ENCODE assay signal across 8 mouse cellular contexts in genomic region chr11:69070590-69071222, GRCm38 (mm10). TPM values are rescaled to one million over a fixed set of nuclear protein-coding genes. Genes with fewer than 3 reads are reported as not detected.
A peak's percentile ranks its signal among the peaks of the same experiment; 100 is the strongest.
DNase-seq lines count a peak whose midpoint lies in the region; ATAC-seq lines count a peak whose summit lies in the region.

Tmem107 (plus strand) TSS chr11:69070806.

- no peaks in the 10 kb centered on the region for H3K79me2 ChIP-seq in macrophage (ENCODE audit: inconsistent target)

- WGBS in hindbrain, embryonic 15.5 days: under 1% methylated on average over 47 of the region's 47 CpGs
- WGBS in macrophage (ENCODE audit: missing documents): under 1% methylated on average over 47 of the region's 47 CpGs

- H3K36me3 ChIP-seq in hindbrain, embryonic 15.5 days: no peaks in the 10 kb centered on the region
- H3K36me3 ChIP-seq in macrophage (ENCODE audit: inconsistent target): no peaks in the 10 kb centered on the region

- H3K27ac ChIP-seq in hindbrain, embryonic 15.5 days (replicated peaks): peak within 1 kb of the TSS; percentile 86
- peak within 1 kb of the TSS; percentile 63 for H3K27ac ChIP-seq in macrophage

- H3K4me1 ChIP-seq in hindbrain, embryonic 15.5 days (replicated peaks): peaks cover 45% of the 10 kb centered on the region

- no peaks in the 10 kb centered on the region for H3K9me3 ChIP-seq in hindbrain, embryonic 15.5 days

- H3K4me3 ChIP-seq in hindbrain, embryonic 15.5 days: peak within 1 kb of the TSS; percentile 65
- H3K4me3 ChIP-seq in macrophage (ENCODE audit: inconsistent target): peak within 1 kb of the TSS; percentile 63

- H3K9ac ChIP-seq in hindbrain, embryonic 15.5 days: peak within 1 kb of the TSS; percentile 74

- H3K27me3 ChIP-seq in hindbrain, embryonic 15.5 days: no peaks in the 10 kb centered on the region

- H3K4me2 ChIP-seq in hindbrain, embryonic 15.5 days: peak within 1 kb of the TSS; percentile 85

- DNase-seq in R1 (ENCODE audit: low read depth, low spot score): peak; percentile 96
- peak; percentile 96 to 97 for DNase-seq in cerebellum, postnatal 25 days
- peak; percentile 91 to 97 for DNase-seq in frontal cortex, postnatal 36 days (ENCODE audit: low spot score in 2 of 2)
- DNase-seq in left cerebral cortex, adult 18-20 months (ENCODE audit: low spot score in 2 of 2): peak; percentile 95 to 96
- DNase-seq in right cerebral cortex, adult 18-20 months: peak; percentile 96
- peak; percentile 82 for DNase-seq in urinary bladder, postnatal 10 days (ENCODE audit: low spot score)

- ATAC-seq in hindbrain, embryonic 15.5 days (ENCODE audit: low FRiP score, low read depth): peak; percentile 88

RNA-seq across cellular contexts. Expression of gene Tmem107, which starts in this region (rescaled TPM):
- 36.6 and 41.7 TPM in 2 replicates for polyA plus RNA-seq in hindbrain, embryonic 15.5 days (2015; fragmentation: Nextera tagmentation; extraction: Ambion mirVana)
- 10 to 100 TPM; 23.6 to 26.8 TPM for total RNA-seq in left cerebral cortex, adult 18-20 months (2021)
- 1 to 10 TPM in 7 of 26 experiments, under 1 TPM in 1, not detected in 18; 0.79 to 3.1 (median 1.5) TPM for total RNA-seq in macrophage (2018; cell fraction: chromatin; rRNA removed)
- total RNA-seq in macrophage (2018; cell fraction: cytosol; rRNA removed): 1 to 10 TPM; 1.9 to 5.8 (median 3.9) TPM
- 1 to 10 TPM in 18 of 26 experiments, under 1 TPM in 1, not detected in 7; 0.86 to 6.4 (median 2.7) TPM for total RNA-seq in macrophage (2018; cell fraction: nucleus; rRNA removed)
- 4.1 to 7.3 TPM (median 4.2 TPM) in 3 replicates for polyA plus RNA-seq in macrophage (2018)

Comparison
In these comparisons a context has a peak if more than half of its experiments do, and no peak if none do; other contexts are left out.
1. Peak in every context shown above with its lines: DNase-seq, ATAC-seq, H3K4me3 ChIP-seq and H3K27ac ChIP-seq.